Mouse (Mus musculus): ENCODE measurements around the gene Tgfbr1. TPM values are rescaled to one million over a fixed set of nuclear protein-coding genes. Genes with fewer than 3 reads are reported as not detected.

Gene Tgfbr1
- total RNA-seq, 2 experiments from 2014 or later, result 22.9 to 27.8 TPM

DNA sequence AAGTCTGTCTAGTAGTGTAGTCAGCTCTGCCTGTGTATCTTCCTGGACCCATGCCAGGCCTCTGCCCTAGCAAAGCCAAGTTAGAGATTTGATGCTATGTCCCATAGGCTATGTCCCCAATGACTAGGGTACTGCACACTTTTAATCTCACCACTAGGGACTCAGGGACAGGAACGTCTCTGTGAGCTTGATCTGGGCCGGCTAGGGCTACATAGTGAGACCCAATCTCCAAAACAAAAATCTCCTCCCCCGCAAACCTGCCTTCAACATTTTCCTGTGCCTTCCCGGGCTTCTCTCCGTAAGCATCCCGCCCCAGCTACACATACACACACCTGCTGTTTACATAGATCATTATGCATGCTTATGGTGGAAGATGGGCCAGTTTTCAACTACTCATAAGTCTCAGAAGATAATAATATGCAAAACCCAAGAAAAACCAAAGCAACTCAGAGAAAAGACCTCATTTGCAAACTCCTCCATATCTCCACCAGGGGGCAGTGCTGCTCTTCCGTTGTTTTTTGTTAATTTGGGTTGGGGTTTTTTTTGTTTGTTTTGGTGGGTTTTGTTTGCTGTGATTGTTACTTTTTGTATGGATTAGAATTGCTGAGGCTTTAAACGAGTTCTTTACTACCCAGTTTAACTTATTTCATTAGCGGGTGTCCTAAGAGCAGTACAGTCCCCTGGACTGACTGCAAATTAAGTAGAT, 66.4 kb downstream of the Tgfbr1 start:
- no peak for ATAC-seq (ENCODE audit: poor library complexity, severe bottlenecking)

GRCm38 (mm10) chr4:47420191-47420590, 67.2 kb downstream of the Tgfbr1 start:
- ATAC-seq (ENCODE audit: poor library complexity, severe bottlenecking), result no peak

DNA sequence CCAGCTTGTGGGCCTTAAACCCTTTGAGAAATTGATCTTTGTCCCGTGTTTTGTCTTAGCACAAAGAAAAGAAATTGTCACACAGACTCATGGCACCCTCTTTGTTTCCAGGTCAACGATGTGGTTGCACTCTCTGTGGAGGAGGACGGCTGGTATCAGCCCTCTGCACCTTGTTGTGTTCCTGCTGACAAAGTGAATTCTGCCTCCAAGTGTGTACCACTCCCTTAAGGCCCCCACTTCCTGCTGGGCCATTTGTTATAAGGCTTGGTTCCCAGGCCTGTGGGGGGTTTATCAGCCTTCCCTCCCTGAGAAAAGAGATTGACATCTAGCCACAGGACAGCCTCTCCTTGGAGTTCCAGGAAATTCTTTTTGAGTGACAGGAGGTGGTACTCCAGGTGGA, 69.2 kb downstream of the Tgfbr1 start:
- no peak for ATAC-seq (ENCODE audit: poor library complexity, severe bottlenecking)

- no peak for ATAC-seq (ENCODE audit: poor library complexity, severe bottlenecking)
These were observed 69.9 kb downstream of the Tgfbr1 start for GRCm38 (mm10) chr4:47422946-47423345.

DNA sequence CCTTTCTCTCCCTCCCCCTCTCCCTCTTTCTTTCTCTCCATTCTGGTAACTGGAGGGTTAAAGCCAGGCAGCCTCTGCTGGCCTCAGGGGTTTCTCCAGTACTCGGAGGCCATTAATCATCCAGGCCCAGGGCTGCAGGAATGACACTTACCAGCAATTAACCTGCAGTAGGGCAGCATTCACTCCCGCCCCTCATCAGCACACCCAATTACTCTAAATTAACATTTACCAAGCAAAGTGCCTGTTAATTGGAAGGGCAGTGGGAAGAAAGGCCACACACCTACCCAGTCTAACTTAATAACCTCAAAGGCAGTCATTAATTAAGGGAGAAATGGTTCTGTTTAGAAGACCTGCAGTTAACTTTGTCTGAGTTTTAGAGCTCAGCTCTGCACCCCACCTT, 71.4 kb downstream of the Tgfbr1 start:
- ATAC-seq (ENCODE audit: poor library complexity, severe bottlenecking), result no peak

DNA sequence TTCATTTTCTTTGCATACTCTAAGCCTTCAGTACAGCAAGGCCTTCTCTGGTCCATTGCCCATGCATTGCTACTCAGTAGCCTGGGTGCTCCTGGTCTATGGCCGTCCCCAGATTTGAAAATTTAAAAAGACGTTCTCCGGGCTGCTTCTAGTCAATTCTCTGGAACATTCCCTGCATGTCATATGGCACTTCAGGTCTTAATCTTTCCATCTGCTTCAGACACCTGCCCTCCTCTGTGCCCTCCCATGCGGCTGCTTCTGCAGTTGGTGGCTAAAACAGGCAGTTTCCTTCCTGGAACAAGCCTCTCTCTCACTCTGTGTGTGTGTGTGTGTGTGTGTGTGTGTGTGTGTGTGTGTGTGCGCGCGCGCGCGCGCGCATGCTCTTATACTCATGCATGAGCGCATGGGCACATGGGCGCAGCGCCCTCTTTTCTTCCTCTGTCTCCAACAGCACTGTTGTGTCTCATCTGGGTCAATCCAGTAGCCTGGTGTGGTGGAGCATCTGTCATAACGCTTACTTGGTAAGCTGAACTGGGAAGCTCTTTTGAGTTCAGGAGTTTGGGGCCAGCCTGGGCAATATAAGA, 72.3 kb downstream of the Tgfbr1 start:
- ATAC-seq (ENCODE audit: poor library complexity, severe bottlenecking), result no peak

GRCm38 (mm10) chr4:47427606-47428005, 74.6 kb downstream of the Tgfbr1 start:
- ATAC-seq (ENCODE audit: poor library complexity, severe bottlenecking), result no peak

GRCm38 (mm10) chr4:47430557-47430956, 77.5 kb downstream of the Tgfbr1 start:
- ATAC-seq (ENCODE audit: poor library complexity, severe bottlenecking), result peak; percentile 60

DNA sequence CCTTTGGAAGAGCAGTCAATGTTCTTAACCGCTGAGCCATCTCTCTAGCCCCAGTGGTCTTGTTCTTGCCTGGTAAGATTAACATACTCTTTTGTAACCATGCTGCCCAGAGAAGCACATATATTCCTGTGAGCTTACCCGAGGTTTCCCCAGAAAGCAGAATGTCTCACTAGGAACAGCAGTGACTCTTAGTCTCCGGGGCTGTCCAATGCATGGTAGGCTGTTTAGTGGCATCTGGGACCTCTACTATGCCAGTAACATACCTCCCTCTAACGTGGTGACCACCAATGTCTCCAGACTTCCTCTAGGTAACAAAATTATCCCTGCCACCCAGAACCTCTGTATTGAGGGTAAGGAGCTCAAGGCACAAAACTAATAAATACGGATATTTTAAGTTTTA, 78.1 kb downstream of the Tgfbr1 start:
- no peak for ATAC-seq (ENCODE audit: poor library complexity, severe bottlenecking)

DNA sequence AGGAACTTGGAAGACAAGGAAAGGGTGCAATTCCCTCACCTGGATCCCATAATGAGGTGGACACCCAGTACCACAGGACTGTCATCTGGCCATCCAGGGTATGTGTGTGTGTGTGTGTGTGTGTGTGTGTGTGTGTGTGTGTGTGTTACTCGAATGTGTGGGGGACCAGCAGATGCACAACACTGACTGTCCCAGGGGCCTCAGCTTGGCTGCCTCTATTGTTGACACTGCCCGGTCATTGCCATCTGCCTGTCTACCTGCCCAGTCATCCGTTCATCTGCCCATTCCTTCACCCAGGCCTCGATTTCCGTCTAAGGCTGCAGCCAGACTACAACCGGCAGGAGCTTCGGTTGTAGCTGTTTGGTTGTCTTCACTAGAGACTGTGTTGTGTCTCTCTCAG, 79.7 kb downstream of the Tgfbr1 start:
- ATAC-seq (ENCODE audit: poor library complexity, severe bottlenecking), result no peak

DNA sequence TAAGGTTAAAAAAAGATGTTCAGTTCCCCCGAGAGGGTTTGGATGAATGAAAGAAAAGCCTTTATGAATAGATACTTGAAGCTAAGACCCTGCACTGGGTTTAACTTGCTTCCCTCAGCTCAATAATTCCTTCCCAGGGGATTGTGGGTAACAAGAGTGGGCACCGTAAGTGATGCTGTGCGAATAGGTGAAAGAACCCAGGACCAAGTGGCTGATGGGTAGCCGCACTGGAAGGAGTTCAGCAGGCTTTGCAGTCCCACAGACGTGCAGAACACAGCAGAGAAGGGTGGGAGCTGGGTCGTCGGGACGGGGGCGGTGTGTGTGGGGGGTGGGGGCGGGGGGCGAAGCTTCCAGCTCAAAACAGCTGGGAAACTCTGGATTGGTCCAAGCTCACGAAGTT, 82.1 kb downstream of the Tgfbr1 start:
- no peak for ATAC-seq (ENCODE audit: poor library complexity, severe bottlenecking)

- no peak for ATAC-seq (ENCODE audit: poor library complexity, severe bottlenecking)
These were observed 82.7 kb downstream of the Tgfbr1 start for GRCm38 (mm10) chr4:47435566-47436360.

DNA sequence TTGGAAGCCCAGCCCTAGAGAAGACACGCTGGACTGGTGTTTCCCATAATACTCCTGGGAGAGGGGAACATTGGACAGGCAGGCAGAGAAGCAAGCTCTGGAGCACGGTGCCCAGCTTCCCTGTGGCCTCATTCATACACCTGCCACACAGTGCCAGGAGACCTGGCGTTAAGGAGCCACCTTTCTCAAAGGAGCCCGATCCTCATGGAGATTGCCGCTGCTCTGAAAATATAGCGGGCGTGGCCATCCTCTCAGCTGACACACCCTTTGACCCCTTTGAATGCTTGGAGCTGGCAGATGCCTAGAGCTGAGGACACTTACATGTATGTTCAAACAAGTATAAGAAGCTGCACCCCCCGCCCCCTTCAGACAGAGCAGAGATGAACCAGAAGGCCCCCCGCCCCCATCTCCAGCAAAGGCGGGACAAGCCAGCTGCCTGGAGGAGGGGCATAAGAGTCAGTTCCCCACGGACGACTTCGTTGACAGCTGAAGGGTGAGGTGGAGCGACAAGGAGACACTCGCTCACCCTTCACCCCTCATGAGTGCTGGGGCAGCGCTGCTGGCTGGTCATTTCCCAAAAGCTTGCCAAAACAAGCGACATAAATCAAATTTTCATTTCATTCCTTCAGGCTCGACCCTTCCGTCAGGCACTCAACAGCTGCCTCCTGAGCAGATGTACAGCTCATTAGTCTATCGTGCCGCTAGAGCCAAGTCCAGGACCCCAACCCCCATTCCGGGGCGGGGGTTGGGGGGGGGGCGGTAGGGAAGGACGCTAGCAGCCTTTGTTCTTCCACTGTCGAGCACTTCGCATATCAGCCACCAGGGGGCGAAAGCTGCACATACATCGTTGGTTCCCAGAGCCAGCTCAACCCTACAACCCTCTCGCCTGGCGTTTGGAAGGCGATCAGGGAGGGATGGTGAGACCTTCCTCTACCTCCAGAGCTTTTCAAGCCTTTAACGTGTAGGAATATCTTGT, 84.6 kb downstream of the Tgfbr1 start:
- peak; percentile 98 for ATAC-seq (ENCODE audit: poor library complexity, severe bottlenecking)

DNA sequence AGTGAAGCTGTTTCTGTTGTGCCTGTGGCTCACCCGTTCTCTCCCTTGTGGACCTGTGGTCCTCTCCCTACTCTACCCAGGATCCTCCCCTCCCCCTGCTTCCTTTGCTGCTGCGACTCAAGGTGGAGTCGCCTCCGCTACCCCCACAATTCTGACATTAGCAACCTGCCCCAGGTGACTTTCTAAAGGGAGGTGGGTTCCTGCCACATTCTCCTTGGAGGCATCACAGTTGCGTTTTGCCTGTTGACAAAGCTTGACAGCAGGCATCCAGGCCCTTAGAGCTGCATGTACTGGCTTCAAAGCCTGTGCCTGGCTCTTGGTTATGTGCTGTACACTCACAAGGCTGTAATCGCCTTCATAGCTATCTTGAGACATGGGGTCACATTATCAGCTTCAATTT, 85.9 kb downstream of the Tgfbr1 start:
- no peak for ATAC-seq (ENCODE audit: poor library complexity, severe bottlenecking)

DNA sequence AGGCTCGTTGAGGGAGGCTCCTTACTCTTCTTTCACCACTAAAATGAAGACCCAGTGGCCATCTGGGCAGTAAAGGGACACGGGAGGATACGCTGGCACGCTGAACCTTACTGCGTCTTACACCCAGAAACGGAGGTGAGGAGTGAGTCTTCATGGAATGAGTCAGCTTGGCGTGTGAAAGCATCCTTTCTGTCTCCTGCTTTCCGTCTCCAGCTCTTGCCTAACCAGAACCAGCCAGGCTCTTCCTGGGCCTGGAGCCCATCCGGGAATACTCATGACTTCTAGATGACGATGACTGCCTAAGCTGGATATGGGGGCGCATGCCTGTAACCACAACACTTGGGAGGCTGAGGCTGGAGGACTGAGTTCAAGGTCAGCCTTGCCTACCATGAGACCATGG, 87.9 kb downstream of the Tgfbr1 start:
- ATAC-seq (ENCODE audit: poor library complexity, severe bottlenecking), result no peak

GRCm38 (mm10) chr4:47448526-47448925, 95.5 kb downstream of the Tgfbr1 start:
- peak; percentile 89 for ATAC-seq (ENCODE audit: poor library complexity, severe bottlenecking)

DNA sequence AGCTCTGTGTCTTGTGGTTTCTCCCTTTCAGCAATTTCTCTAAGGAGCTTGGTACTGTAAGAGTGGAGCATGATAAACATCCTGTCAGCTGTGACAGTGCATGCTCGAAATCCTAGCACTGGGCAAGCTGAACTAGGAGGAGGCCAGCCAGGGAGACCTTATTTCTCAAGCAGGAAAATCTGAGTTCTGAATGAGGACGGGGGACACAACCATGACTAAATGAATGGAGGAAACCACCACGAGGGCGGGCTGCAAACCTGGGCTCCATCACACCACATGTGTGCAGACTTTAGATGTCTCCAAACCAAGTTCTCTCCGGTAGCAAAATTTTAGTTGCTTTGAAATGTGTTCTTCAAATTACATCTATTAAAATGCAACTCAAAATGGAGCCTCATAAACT, 96.1 kb downstream of the Tgfbr1 start:
- ATAC-seq (ENCODE audit: poor library complexity, severe bottlenecking), result no peak

DNA sequence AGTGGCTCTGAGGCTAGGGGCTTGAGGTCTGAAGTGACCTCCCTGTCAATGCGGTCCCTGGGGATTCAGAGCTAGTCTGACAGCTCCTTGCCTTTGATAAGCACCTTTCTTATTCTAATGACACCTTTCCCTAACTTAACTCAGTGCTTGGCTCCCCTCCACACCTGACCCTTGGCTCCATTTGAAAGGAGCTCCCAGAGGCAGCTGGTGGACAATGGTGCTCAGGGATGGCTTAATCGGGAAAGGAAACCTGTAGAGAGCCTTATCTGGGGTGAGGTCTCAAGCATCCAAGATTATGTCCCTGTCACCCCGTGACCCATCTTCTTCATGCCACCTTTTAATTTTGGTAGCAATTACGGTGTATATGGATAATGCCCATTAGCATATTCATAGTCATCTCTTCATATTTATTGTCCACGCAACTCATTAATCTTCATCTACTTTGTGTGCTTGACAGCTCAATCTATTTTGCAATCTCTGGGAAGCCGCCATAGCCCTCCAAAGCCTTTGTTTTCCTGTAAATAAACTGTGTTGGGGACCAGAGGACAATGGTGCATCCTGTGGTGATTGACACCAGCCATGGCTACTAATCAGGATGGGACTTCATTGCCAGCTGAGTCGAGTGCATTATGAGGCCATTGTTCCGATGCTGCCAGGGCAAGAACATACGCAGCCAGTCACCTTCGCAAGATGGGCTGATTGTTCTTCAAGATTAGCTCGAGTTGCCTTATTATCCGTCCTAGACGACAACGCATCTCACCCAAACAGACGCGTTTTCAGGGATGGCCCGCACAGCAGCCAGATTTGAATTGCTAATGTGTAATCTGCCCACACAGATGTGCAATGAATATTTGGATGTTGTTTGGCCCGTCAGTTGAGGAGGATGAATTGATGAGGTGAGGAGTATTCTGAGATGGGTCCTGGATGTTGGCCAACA, 96.8 kb downstream of the Tgfbr1 start:
- no peak for ATAC-seq (ENCODE audit: poor library complexity, severe bottlenecking)
